Mouse (Mus musculus) cerebellum, adult 9-10 months (tissue): ENCODE data around the gene Ttc25.
"Not testable (repeated sequence)": the region's sequence is repeated elsewhere in the genome, so short reads cannot be mapped to it uniquely, and the experiment has no call there.

Experiments
- DNase-seq: peaks from one replicate; pipeline ENCODE4 v3.0.0; 2022

Gene Ttc25

GRCm38 (mm10) chr11:100574708-100575483, 29.5 kb downstream of the Ttc25 start, which contains the start of gene Cnp:
Gene Cnp (plus strand): TSS chr11:100574904.
- DNase-seq: peak; percentile 60

- peak; percentile 51 for DNase-seq
Observed at GRCm38 (mm10) chr11:100575484-100575855, 30.1 kb downstream of the Ttc25 start.

- DNase-seq: no peak
Observed at GRCm38 (mm10) chr11:100576256-100576655, 30.8 kb downstream of the Ttc25 start.

- no peak for DNase-seq
Observed at GRCm38 (mm10) chr11:100577852-100578599, 32.6 kb downstream of the Ttc25 start.

GRCm38 (mm10) chr11:100579116-100579799, 33.9 kb downstream of the Ttc25 start:
- no peak for DNase-seq

- DNase-seq: no peak
Observed at GRCm38 (mm10) chr11:100580275-100580674, 34.9 kb downstream of the Ttc25 start.

- no peak for DNase-seq
Observed at GRCm38 (mm10) chr11:100581756-100582155, 36.3 kb downstream of the Ttc25 start.

- not testable (repeated sequence) for DNase-seq
Observed at GRCm38 (mm10) chr11:100582413-100582812, 37.0 kb downstream of the Ttc25 start.

GRCm38 (mm10) chr11:100582836-100583235, 37.4 kb downstream of the Ttc25 start:
- DNase-seq: no peak

GRCm38 (mm10) chr11:100584561-100584961, 39.2 kb downstream of the Ttc25 start:
- DNase-seq: no peak

- DNase-seq: no peak
Observed at GRCm38 (mm10) chr11:100585148-100585547, 39.7 kb downstream of the Ttc25 start.

GRCm38 (mm10) chr11:100588462-100588861, 43.1 kb downstream of the Ttc25 start:
- DNase-seq: no peak

- DNase-seq: peak; percentile 55
Observed at GRCm38 (mm10) chr11:100592346-100593046, 47.1 kb downstream of the Ttc25 start.

- no peak for DNase-seq
Observed at GRCm38 (mm10) chr11:100594608-100595007, 49.2 kb downstream of the Ttc25 start.

GRCm38 (mm10) chr11:100595533-100595932, 50.1 kb downstream of the Ttc25 start:
- DNase-seq: no peak

- DNase-seq: no peak
Observed at GRCm38 (mm10) chr11:100598074-100598473, 52.7 kb downstream of the Ttc25 start.

- no peak for DNase-seq
Observed at GRCm38 (mm10) chr11:100601372-100601771, 56.0 kb downstream of the Ttc25 start.

- DNase-seq: no peak
Observed at GRCm38 (mm10) chr11:100603155-100603554, 57.7 kb downstream of the Ttc25 start.

- DNase-seq: peak; percentile 70
Observed at GRCm38 (mm10) chr11:100603813-100604212, 58.4 kb downstream of the Ttc25 start.

- no peak for DNase-seq
Observed at GRCm38 (mm10) chr11:100604321-100605005, 59.1 kb downstream of the Ttc25 start.

GRCm38 (mm10) chr11:100605451-100605850, 60.0 kb downstream of the Ttc25 start:
- DNase-seq: peak; percentile 66

GRCm38 (mm10) chr11:100607121-100607520, 61.7 kb downstream of the Ttc25 start:
- DNase-seq: no peak
